In genomic region chr15:79683146-79683545, GRCm38 (mm10) we compare ENCODE assay signal across 8 mouse cellular contexts. TPM values are rescaled to one million over a fixed set of nuclear protein-coding genes. Genes with fewer than 3 reads are reported as not detected.
DNase-seq lines count a peak whose midpoint lies in the region; ATAC-seq and TF ChIP-seq lines count a peak whose summit lies in the region.
"Had no signal": no experiment of that assay in that cellular context is flagged by ENCODE, and none has a peak within 500 bp of the region (broad histone marks: within the 10 kb centered on the region; RNA-seq: fewer than 3 reads in every experiment).

No protein-coding gene starts in this region.

- DNase-seq in hindbrain, embryonic 10.5 days (ENCODE audit: low spot score) = no peak
- DNase-seq in 416B (ENCODE audit: low read depth) (peak; percentile 59), G1E (ENCODE audit: low spot score) (no peak)
- no peak for DNase-seq in liver, embryonic 14.5 days (ENCODE audit: low read depth in 3 of 3, low spot score in 3 of 3)
- DNase-seq in right cerebral cortex, postnatal 4 days = no peak
- DNase-seq in thymus, postnatal 0 days (ENCODE audit: low spot score) = no peak

- no peaks in the 10 kb centered on the region for H3K36me3 ChIP-seq in hindbrain, embryonic 13.5 days
- peaks cover 17% of the 10 kb centered on the region for H3K36me3 ChIP-seq in hindbrain, embryonic 10.5 days
- peaks cover 74% of the 10 kb centered on the region for H3K36me3 ChIP-seq in G1E (replicated peaks)
- peaks cover 5% of the 10 kb centered on the region for H3K36me3 ChIP-seq in liver, embryonic 14.5 days (replicated peaks; ENCODE audit: control insufficient read depth, insufficient read depth, low read depth)
- H3K36me3 ChIP-seq: midbrain, embryonic 12.5 days had no signal

- no peaks in the 10 kb centered on the region for H3K9me3 ChIP-seq in hindbrain, embryonic 13.5 days
- no peaks in the 10 kb centered on the region for H3K9me3 ChIP-seq in hindbrain, embryonic 10.5 days
- no peaks in the 10 kb centered on the region for H3K9me3 ChIP-seq in G1E (replicated peaks)
- H3K9me3 ChIP-seq in liver, embryonic 14.5 days (ENCODE audit: control insufficient read depth, low read length) = no peaks in the 10 kb centered on the region
- H3K9me3 ChIP-seq: midbrain, embryonic 12.5 days had no signal

- ATAC-seq in hindbrain, embryonic 13.5 days (ENCODE audit: low FRiP score) = no peak
- ATAC-seq in G1E (ENCODE audit: extremely low read depth, insufficient number of reproducible peaks, low FRiP score, poor library complexity, severe bottlenecking) = no peak
- ATAC-seq in liver, embryonic 14.5 days (ENCODE audit: insufficient read depth) = no peak

- no peak overlapping the region for H3K27ac ChIP-seq in hindbrain, embryonic 13.5 days
- no peak overlapping the region for H3K27ac ChIP-seq in hindbrain, embryonic 10.5 days
- peak overlapping the region; percentile 95 for H3K27ac ChIP-seq in liver, embryonic 14.5 days
- H3K27ac ChIP-seq: midbrain, embryonic 12.5 days had no signal

- H3K27me3 ChIP-seq in hindbrain, embryonic 13.5 days = no peaks in the 10 kb centered on the region
- no peaks in the 10 kb centered on the region for H3K27me3 ChIP-seq in hindbrain, embryonic 10.5 days (ENCODE audit: insufficient read depth, poor library complexity, severe bottlenecking)
- H3K27me3 ChIP-seq in G1E (ENCODE audit: insufficient read depth, low read length) = no peaks in the 10 kb centered on the region
- no peaks in the 10 kb centered on the region for H3K27me3 ChIP-seq in liver, embryonic 14.5 days (ENCODE audit: control insufficient read depth, insufficient read depth, low read length)
- H3K27me3 ChIP-seq: midbrain, embryonic 12.5 days had no signal

- peak overlapping the region; percentile 82 for H3K4me2 ChIP-seq in hindbrain, embryonic 13.5 days
- peak overlapping the region; percentile 88 for H3K4me2 ChIP-seq in liver, embryonic 14.5 days (ENCODE audit: low read depth)

- TF ChIP-seq EP300 in liver, embryonic 14.5 days (IDR thresholded peaks at IDR 0.05; ENCODE audit: low read depth) = no peak

- no peak overlapping the region for H3K4me3 ChIP-seq in hindbrain, embryonic 13.5 days
- no peak overlapping the region for H3K4me3 ChIP-seq in hindbrain, embryonic 10.5 days
- H3K4me3 ChIP-seq in G1E (ENCODE audit: low read depth, low read length) = peak overlapping the region; percentile 53; the same call in 1 of the 2 replicates
- H3K4me3 ChIP-seq in liver, embryonic 14.5 days (ENCODE audit: insufficient read depth in 1 of 2, low read depth in 2 of 2, low read length in 2 of 2) = peak overlapping the region; percentile 5 to 89; a peak in 3 of 4 replicates
- H3K4me3 ChIP-seq: midbrain, embryonic 12.5 days had no signal

- TF ChIP-seq CTCF in G1E (IDR thresholded peaks at IDR 0.05; ENCODE audit: low read depth, low read length) = no peak
- no peak for TF ChIP-seq CTCF in liver, embryonic 14.5 days (IDR thresholded peaks at IDR 0.05; ENCODE audit: low read depth)

- peaks cover 59% of the 10 kb centered on the region for H3K4me1 ChIP-seq in hindbrain, embryonic 13.5 days (replicated peaks)
- peaks cover 58% of the 10 kb centered on the region for H3K4me1 ChIP-seq in hindbrain, embryonic 10.5 days (replicated peaks)
- H3K4me1 ChIP-seq in G1E (ENCODE audit: insufficient read depth, low read depth, low read length) = peaks cover 68% of the 10 kb centered on the region
- peaks cover 41 to 52% of the 10 kb centered on the region in 2 experiments for H3K4me1 ChIP-seq in liver, embryonic 14.5 days (replicated peaks; ENCODE audit: control insufficient read depth in 2 of 2, insufficient read depth in 2 of 2, low read length in 1 of 2)

- WGBS in hindbrain, embryonic 13.5 days = 88% methylated on average over 6 of the region's 6 CpGs
- WGBS in hindbrain, embryonic 10.5 days = 89% methylated on average over 6 of the region's 6 CpGs
- WGBS in liver, embryonic 14.5 days (ENCODE audit: insufficient replicate concordance) = 76% methylated on average over 6 of the region's 6 CpGs

- H3K9ac ChIP-seq in hindbrain, embryonic 13.5 days = 0 out of 2 replicates have a peak overlapping the region, but pooled peaks have one; percentile 96
- peak overlapping the region; percentile 44 for H3K9ac ChIP-seq in liver, embryonic 14.5 days (replicated peaks)
- H3K9ac ChIP-seq: midbrain, embryonic 12.5 days had no signal

RNA-seq across cellular contexts. Expression of gene Josd1, which starts 4.6 kb away (rescaled TPM):
- 19.1 and 20.2 TPM in 2 replicates for polyA plus RNA-seq in hindbrain, embryonic 13.5 days (2015; fragmentation: Nextera tagmentation; extraction: Ambion mirVana)
- 18.6 and 20.7 TPM in 2 replicates for polyA plus RNA-seq in hindbrain, embryonic 10.5 days (2016; fragmentation: Nextera tagmentation; extraction: Ambion mirVana)
- total RNA-seq in G1E (2014; fragmentation: Nextera tagmentation) = 19.1 and 23.3 TPM in 2 replicates
- 21.6 and 21.9 TPM in 2 replicates for total RNA-seq in G1E (2017)
- 16.7 and 22.6 TPM in 2 replicates for polyA plus RNA-seq in G1E (2012)
- polyA plus RNA-seq in liver, embryonic 14.5 days (2012; rRNA removed) = 19.7 and 21.4 TPM in 2 replicates
- polyA plus RNA-seq in liver, embryonic 14.5 days (2014; fragmentation: Nextera tagmentation; extraction: Ambion mirVana) = 13.0 and 13.2 TPM in 2 replicates
- polyA plus RNA-seq in thymus, postnatal 0 days (2015; fragmentation: Nextera tagmentation; extraction: Ambion mirVana) = 15.5 and 16.3 TPM in 2 replicates

RNA-seq across cellular contexts. Expression of gene Gtpbp1, which starts 7.5 kb away (rescaled TPM):
- 44.8 and 45.2 TPM in 2 replicates for polyA plus RNA-seq in hindbrain, embryonic 13.5 days (2015; fragmentation: Nextera tagmentation; extraction: Ambion mirVana)
- 44.7 and 44.8 TPM in 2 replicates for polyA plus RNA-seq in hindbrain, embryonic 10.5 days (2016; fragmentation: Nextera tagmentation; extraction: Ambion mirVana)
- 63.7 and 74.7 TPM in 2 replicates for total RNA-seq in G1E (2014; fragmentation: Nextera tagmentation)
- 54.8 and 58.6 TPM in 2 replicates for total RNA-seq in G1E (2017)
- polyA plus RNA-seq in G1E (2012) = 108 and 116 TPM in 2 replicates
- polyA plus RNA-seq in liver, embryonic 14.5 days (2012; rRNA removed) = 23.5 and 23.7 TPM in 2 replicates
- polyA plus RNA-seq in liver, embryonic 14.5 days (2014; fragmentation: Nextera tagmentation; extraction: Ambion mirVana) = 22.6 and 28.2 TPM in 2 replicates
- 38.7 and 41.3 TPM in 2 replicates for polyA plus RNA-seq in thymus, postnatal 0 days (2015; fragmentation: Nextera tagmentation; extraction: Ambion mirVana)

RNA-seq across cellular contexts. Expression of gene Tomm22, which starts 12.5 kb away (rescaled TPM):
- polyA plus RNA-seq in hindbrain, embryonic 13.5 days (2015; fragmentation: Nextera tagmentation; extraction: Ambion mirVana) = 246 and 253 TPM in 2 replicates
- 280 and 301 TPM in 2 replicates for polyA plus RNA-seq in hindbrain, embryonic 10.5 days (2016; fragmentation: Nextera tagmentation; extraction: Ambion mirVana)
- total RNA-seq in G1E (2014; fragmentation: Nextera tagmentation) = 116 and 133 TPM in 2 replicates
- 144 and 169 TPM in 2 replicates for total RNA-seq in G1E (2017)
- 103 and 140 TPM in 2 replicates for polyA plus RNA-seq in G1E (2012)
- polyA plus RNA-seq in liver, embryonic 14.5 days (2012; rRNA removed) = 51.1 and 58.4 TPM in 2 replicates
- polyA plus RNA-seq in liver, embryonic 14.5 days (2014; fragmentation: Nextera tagmentation; extraction: Ambion mirVana) = 142 and 148 TPM in 2 replicates
- 280 and 287 TPM in 2 replicates for polyA plus RNA-seq in thymus, postnatal 0 days (2015; fragmentation: Nextera tagmentation; extraction: Ambion mirVana)

RNA-seq across cellular contexts. Expression of gene Cby1, which starts 24.1 kb away (rescaled TPM):
- 84.2 and 85.8 TPM in 2 replicates for polyA plus RNA-seq in hindbrain, embryonic 13.5 days (2015; fragmentation: Nextera tagmentation; extraction: Ambion mirVana)
- polyA plus RNA-seq in hindbrain, embryonic 10.5 days (2016; fragmentation: Nextera tagmentation; extraction: Ambion mirVana) = 71.0 and 91.5 TPM in 2 replicates
- total RNA-seq in G1E (2014; fragmentation: Nextera tagmentation) (9.9 and 18.5 TPM in 2 replicates), G1E (2017) (44.7 and 54.5 TPM in 2 replicates)
- 98.0 and 113 TPM in 2 replicates for polyA plus RNA-seq in G1E (2012)
- polyA plus RNA-seq in liver, embryonic 14.5 days (2012; rRNA removed) = 4.0 and 4.6 TPM in 2 replicates
- 13.4 and 15.7 TPM in 2 replicates for polyA plus RNA-seq in liver, embryonic 14.5 days (2014; fragmentation: Nextera tagmentation; extraction: Ambion mirVana)
- 57.0 and 57.5 TPM in 2 replicates for polyA plus RNA-seq in thymus, postnatal 0 days (2015; fragmentation: Nextera tagmentation; extraction: Ambion mirVana)

RNA-seq across cellular contexts. Expression of gene Fam227a, which starts 24.4 kb away (rescaled TPM):
- polyA plus RNA-seq in hindbrain, embryonic 13.5 days (2015; fragmentation: Nextera tagmentation; extraction: Ambion mirVana) = 5.4 and 5.6 TPM in 2 replicates
- polyA plus RNA-seq in hindbrain, embryonic 10.5 days (2016; fragmentation: Nextera tagmentation; extraction: Ambion mirVana) = 2.2 and 2.4 TPM in 2 replicates
- 0.90 and 3.4 TPM in 2 replicates for total RNA-seq in G1E (2014; fragmentation: Nextera tagmentation)
- total RNA-seq in G1E (2017) = 1.2 and 2.1 TPM in 2 replicates
- polyA plus RNA-seq in G1E (2012) = 0.11 and 0.13 TPM in 2 replicates
- 0.26 and 0.35 TPM in 2 replicates for polyA plus RNA-seq in liver, embryonic 14.5 days (2012; rRNA removed)
- 0.06 TPM in 1 of 2 replicates, not detected in the other for polyA plus RNA-seq in liver, embryonic 14.5 days (2014; fragmentation: Nextera tagmentation; extraction: Ambion mirVana)
- polyA plus RNA-seq in thymus, postnatal 0 days (2015; fragmentation: Nextera tagmentation; extraction: Ambion mirVana) = 0.39 and 0.48 TPM in 2 replicates

Comparison
In these comparisons a context has a peak if more than half of its experiments do, and no peak if none do; other contexts are left out.
1. H3K4me3 ChIP-seq: peak in G1E (single experiment) and liver, embryonic 14.5 days (2 of 2); none in hindbrain, embryonic 13.5 days (single experiment) and hindbrain, embryonic 10.5 days (single experiment).